Mouse (Mus musculus): ENCODE results near the gene Neurl3. TPM values are rescaled to one million over a fixed set of nuclear protein-coding genes. Genes with fewer than 3 reads are reported as not detected.

Gene Neurl3
- polyA plus RNA-seq, 2 experiments, result 1.8 to 3.0 TPM

DNA sequence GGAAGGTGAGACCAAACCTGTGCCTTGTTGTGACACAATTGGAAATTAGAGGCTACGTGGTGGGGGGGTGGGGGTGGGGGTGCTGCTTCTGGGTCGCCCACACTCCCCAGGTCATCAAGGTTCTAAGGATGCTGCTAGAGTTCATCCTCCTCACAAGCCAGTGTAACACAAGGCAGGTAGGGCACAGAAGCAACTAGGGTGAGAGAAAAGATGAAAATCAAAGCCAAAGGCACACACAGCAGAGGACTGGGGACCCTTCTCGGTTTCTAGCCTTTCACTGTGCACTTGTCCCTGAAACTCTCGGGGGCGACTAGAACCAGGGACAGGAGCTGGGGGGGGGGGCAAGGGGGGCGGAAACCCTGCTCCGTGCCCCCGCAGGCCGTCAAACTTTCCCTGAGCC lies 28.5 kb upstream of the Neurl3 start:
- Histone ChIP-seq H3K4me3 (replicated peaks; ENCODE audit: low read length) (peak overlapping the region; percentile 36), H3K9ac (ENCODE audit: low read depth, low read length, severe bottlenecking) (peak overlapping the region; percentile 40), H3K4me2 (replicated peaks; ENCODE audit: low read depth, low read length, severe bottlenecking) (peak overlapping the region; percentile 58), H3K27me3 (ENCODE audit: control insufficient read depth, insufficient read depth, low read length) (no peaks in the 10 kb centered on the region), H3K4me1 (ENCODE audit: control insufficient read depth, insufficient read depth, low read length) (peaks cover 8% of the 10 kb centered on the region; the same call in 1 of the 2 replicates), H3K27ac (replicated peaks; ENCODE audit: low read depth, low read length) (peak overlapping the region; percentile 55; the same call in 1 of the 2 replicates), H3K36me3 (ENCODE audit: control insufficient read depth, insufficient read depth, low read length) (no peaks in the 10 kb centered on the region), H3K9me3 (ENCODE audit: control insufficient read depth, low read length) (no peaks in the 10 kb centered on the region)
- no peak for TF ChIP-seq POLR2A (IDR thresholded peaks at IDR 0.05; ENCODE audit: borderline replicate concordance, extremely low read depth, insufficient read depth, insufficient read length)
- 25% methylated on average over 5 of the region's 9 CpGs for WGBS
- DNase-seq (ENCODE audit: low spot score) (no peak), ATAC-seq (ENCODE audit: low FRiP score, low read depth) (no peak)

DNA sequence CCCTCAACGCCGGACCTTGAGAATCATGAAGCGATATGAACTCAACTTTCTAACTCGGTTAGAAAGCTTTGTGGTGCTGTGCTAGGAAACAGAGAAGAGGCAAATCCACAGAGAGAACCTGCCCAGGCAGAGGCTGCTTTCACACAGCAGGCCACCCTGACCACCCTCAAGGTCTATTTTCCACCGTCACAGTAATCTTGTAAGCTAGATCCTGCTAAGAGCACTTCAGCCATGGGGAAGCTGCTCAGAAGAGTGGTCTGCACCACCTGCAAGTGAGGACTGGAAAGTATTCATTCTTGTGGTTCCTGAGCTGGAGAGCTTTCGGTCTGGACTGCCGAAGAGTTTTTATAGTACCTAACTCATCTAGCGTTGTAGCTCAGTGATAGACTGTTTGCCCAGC lies 27.8 kb upstream of the Neurl3 start:
- no peaks in the 10 kb centered on the region for H3K27me3 ChIP-seq (ENCODE audit: control insufficient read depth, insufficient read depth, low read length)
- H3K4me3 ChIP-seq (replicated peaks; ENCODE audit: low read length), result no peak overlapping the region
- no peak overlapping the region for H3K4me2 ChIP-seq (replicated peaks; ENCODE audit: low read depth, low read length, severe bottlenecking)
- no peak for TF ChIP-seq POLR2A (IDR thresholded peaks at IDR 0.05; ENCODE audit: borderline replicate concordance, extremely low read depth, insufficient read depth, insufficient read length)
- H3K4me1 ChIP-seq (ENCODE audit: control insufficient read depth, insufficient read depth, low read length), result peaks cover 8% of the 10 kb centered on the region; the same call in 1 of the 2 replicates
- H3K9me3 ChIP-seq (ENCODE audit: control insufficient read depth, low read length), result no peaks in the 10 kb centered on the region
- no peak overlapping the region for H3K9ac ChIP-seq (ENCODE audit: low read depth, low read length, severe bottlenecking)
- no peak overlapping the region for H3K27ac ChIP-seq (replicated peaks; ENCODE audit: low read depth, low read length)
- DNase-seq (ENCODE audit: low spot score) (no peak), ATAC-seq (ENCODE audit: low FRiP score, low read depth) (no peak)
- no peaks in the 10 kb centered on the region for H3K36me3 ChIP-seq (ENCODE audit: control insufficient read depth, insufficient read depth, low read length)
- WGBS, result 75% methylated on average over 8 of the region's 8 CpGs

DNA sequence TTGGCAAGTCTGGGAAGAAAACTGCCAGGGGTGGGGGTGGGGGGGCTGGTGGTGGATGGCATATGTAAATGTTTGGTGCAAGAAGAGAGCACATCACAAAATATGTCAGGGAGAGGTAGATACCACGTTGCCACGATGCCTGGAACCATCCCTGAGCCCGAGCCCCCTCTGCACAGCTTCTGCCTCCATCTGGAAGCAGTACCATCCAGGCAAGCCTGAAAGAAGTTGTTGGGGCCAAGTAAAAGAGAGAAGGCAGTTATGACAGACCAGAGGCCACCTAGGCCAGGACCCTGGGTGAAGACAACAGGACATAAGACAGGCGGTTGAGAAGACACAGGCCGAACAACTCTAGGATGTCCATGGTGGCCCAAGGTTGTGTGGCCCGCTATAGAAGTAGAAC lies 26.0 kb upstream of the Neurl3 start:
- peaks cover 8% of the 10 kb centered on the region; the same call in 1 of the 2 replicates for H3K4me1 ChIP-seq (ENCODE audit: control insufficient read depth, insufficient read depth, low read length)
- DNase-seq (ENCODE audit: low spot score), result no peak
- H3K4me3 ChIP-seq (replicated peaks; ENCODE audit: low read length), result no peak overlapping the region
- 87% methylated on average over 6 of the region's 6 CpGs for WGBS
- no peaks in the 10 kb centered on the region for H3K9me3 ChIP-seq (ENCODE audit: control insufficient read depth, low read length)
- no peak overlapping the region for H3K4me2 ChIP-seq (replicated peaks; ENCODE audit: low read depth, low read length, severe bottlenecking)
- no peaks in the 10 kb centered on the region for H3K27me3 ChIP-seq (ENCODE audit: control insufficient read depth, insufficient read depth, low read length)
- no peaks in the 10 kb centered on the region for H3K36me3 ChIP-seq (ENCODE audit: control insufficient read depth, insufficient read depth, low read length)
- no peak overlapping the region for H3K9ac ChIP-seq (ENCODE audit: low read depth, low read length, severe bottlenecking)
- no peak overlapping the region for H3K27ac ChIP-seq (replicated peaks; ENCODE audit: low read depth, low read length)
- ATAC-seq (ENCODE audit: low FRiP score, low read depth), result no peak
- no peak for TF ChIP-seq POLR2A (IDR thresholded peaks at IDR 0.05; ENCODE audit: borderline replicate concordance, extremely low read depth, insufficient read depth, insufficient read length)

DNA sequence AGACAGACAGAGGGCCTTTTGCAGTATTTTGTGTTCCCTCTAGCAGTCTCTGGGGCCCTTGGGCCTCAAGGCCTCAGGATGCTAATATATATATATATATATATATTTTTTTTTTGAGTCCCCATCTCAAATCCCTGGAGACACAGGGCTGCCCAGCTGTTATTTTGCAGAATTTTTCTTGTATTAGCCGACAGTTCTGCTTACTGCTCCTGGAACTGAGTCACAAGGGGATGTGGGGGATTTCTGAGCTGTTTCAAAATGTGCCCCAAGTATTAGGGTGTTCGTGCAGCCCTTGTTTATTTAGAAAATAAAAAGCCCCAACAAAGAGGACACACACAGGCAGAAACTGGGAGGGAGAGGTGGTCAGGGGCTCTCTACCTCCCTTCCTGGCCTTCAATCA lies 25.2 kb upstream of the Neurl3 start:
- Histone ChIP-seq H3K4me3 (replicated peaks; ENCODE audit: low read length) (no peak overlapping the region), H3K9ac (ENCODE audit: low read depth, low read length, severe bottlenecking) (no peak overlapping the region), H3K9me3 (ENCODE audit: control insufficient read depth, low read length) (no peaks in the 10 kb centered on the region), H3K4me1 (ENCODE audit: control insufficient read depth, insufficient read depth, low read length) (peaks cover 5% of the 10 kb centered on the region; the same call in 1 of the 2 replicates), H3K4me2 (replicated peaks; ENCODE audit: low read depth, low read length, severe bottlenecking) (no peak overlapping the region), H3K27ac (replicated peaks; ENCODE audit: low read depth, low read length) (no peak overlapping the region), H3K27me3 (ENCODE audit: control insufficient read depth, insufficient read depth, low read length) (no peaks in the 10 kb centered on the region), H3K36me3 (ENCODE audit: control insufficient read depth, insufficient read depth, low read length) (no peaks in the 10 kb centered on the region)
- ATAC-seq (ENCODE audit: low FRiP score, low read depth), result no peak
- WGBS, result 49% methylated on average over 2 of the region's 2 CpGs
- no peak for DNase-seq (ENCODE audit: low spot score)
- no peak for TF ChIP-seq POLR2A (IDR thresholded peaks at IDR 0.05; ENCODE audit: borderline replicate concordance, extremely low read depth, insufficient read depth, insufficient read length)

DNA sequence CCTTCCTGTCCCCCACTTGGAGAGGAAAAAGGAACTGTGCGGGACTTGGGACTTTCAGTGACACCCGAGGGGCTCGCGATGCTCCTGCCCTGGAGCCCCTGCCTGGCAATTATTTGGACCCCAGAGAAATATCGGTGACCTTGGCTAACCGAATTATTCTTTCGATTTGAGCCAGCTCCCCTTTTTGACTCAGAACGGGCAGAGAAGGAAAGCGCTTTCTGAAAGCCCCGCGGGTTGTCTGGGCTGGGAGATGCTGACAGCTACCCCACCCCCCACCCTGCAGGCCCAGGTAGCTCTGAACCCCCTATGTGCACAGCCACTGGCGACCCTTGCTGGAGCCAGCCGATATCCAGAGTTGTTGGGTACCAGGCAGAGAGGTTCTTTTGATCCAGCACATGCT lies 24.6 kb upstream of the Neurl3 start:
- H3K27me3 ChIP-seq (ENCODE audit: control insufficient read depth, insufficient read depth, low read length), result no peaks in the 10 kb centered on the region
- H3K4me2 ChIP-seq (replicated peaks; ENCODE audit: low read depth, low read length, severe bottlenecking), result no peak overlapping the region
- no peak overlapping the region for H3K27ac ChIP-seq (replicated peaks; ENCODE audit: low read depth, low read length)
- H3K4me1 ChIP-seq (ENCODE audit: control insufficient read depth, insufficient read depth, low read length), result peaks cover 3% of the 10 kb centered on the region; the same call in 1 of the 2 replicates
- 28% methylated on average over 12 of the region's 13 CpGs for WGBS
- H3K36me3 ChIP-seq (ENCODE audit: control insufficient read depth, insufficient read depth, low read length), result no peaks in the 10 kb centered on the region
- ATAC-seq (ENCODE audit: low FRiP score, low read depth) (no peak), DNase-seq (ENCODE audit: low spot score) (no peak)
- TF ChIP-seq POLR2A (IDR thresholded peaks at IDR 0.05; ENCODE audit: borderline replicate concordance, extremely low read depth, insufficient read depth, insufficient read length), result no peak
- H3K4me3 ChIP-seq (replicated peaks; ENCODE audit: low read length), result no peak overlapping the region
- no peak overlapping the region for H3K9ac ChIP-seq (ENCODE audit: low read depth, low read length, severe bottlenecking)
- H3K9me3 ChIP-seq (ENCODE audit: control insufficient read depth, low read length), result no peaks in the 10 kb centered on the region

- ATAC-seq (ENCODE audit: low FRiP score, low read depth), result no peak
- no peak overlapping the region for H3K9ac ChIP-seq (ENCODE audit: low read depth, low read length, severe bottlenecking)
- no peak overlapping the region for H3K27ac ChIP-seq (replicated peaks; ENCODE audit: low read depth, low read length)
- H3K36me3 ChIP-seq (ENCODE audit: control insufficient read depth, insufficient read depth, low read length), result no peaks in the 10 kb centered on the region
- no peak overlapping the region for H3K4me3 ChIP-seq (replicated peaks; ENCODE audit: low read length)
- H3K9me3 ChIP-seq (ENCODE audit: control insufficient read depth, low read length), result no peaks in the 10 kb centered on the region
- no peak for TF ChIP-seq POLR2A (IDR thresholded peaks at IDR 0.05; ENCODE audit: borderline replicate concordance, extremely low read depth, insufficient read depth, insufficient read length)
- no peak overlapping the region for H3K4me2 ChIP-seq (replicated peaks; ENCODE audit: low read depth, low read length, severe bottlenecking)
- 79% methylated on average over 4 of the region's 4 CpGs for WGBS
- no peak for DNase-seq (ENCODE audit: low spot score)
- H3K4me1 ChIP-seq (ENCODE audit: control insufficient read depth, insufficient read depth, low read length), result peaks cover 1% of the 10 kb centered on the region; the same call in 1 of the 2 replicates
- no peaks in the 10 kb centered on the region for H3K27me3 ChIP-seq (ENCODE audit: control insufficient read depth, insufficient read depth, low read length)
Observed at GRCm38 (mm10) chr1:36298107-36298506, 23.6 kb upstream of the Neurl3 start.

Data from limb, embryonic 14.5 days (tissue).